Mouse (Mus musculus): ENCODE results near the gene Adh6b. TPM values are rescaled to one million over a fixed set of nuclear protein-coding genes. Genes with fewer than 3 reads are reported as not detected.

The Adh6b gene
- polyA plus RNA-seq, 1 experiment from 2014 or later, result 0.29 TPM

GRCm38 (mm10) chr3:138325001-138325400, 16.6 kb upstream of the Adh6b start:
- no peak overlapping the region for H3K9ac ChIP-seq
- 79% methylated on average over 17 of the region's 17 CpGs for WGBS
- no peaks in the 10 kb centered on the region for H3K36me3 ChIP-seq
- no peak overlapping the region for H3K27ac ChIP-seq (replicated peaks)
- 0 out of 2 replicates have a peak, but pooled peaks cover 6% of the 10 kb centered on the region for H3K9me3 ChIP-seq
- no peak for ATAC-seq (ENCODE audit: low read depth)
- H3K4me2 ChIP-seq, result no peak overlapping the region
- no peak overlapping the region for H3K4me3 ChIP-seq
- H3K27me3 ChIP-seq, result no peaks in the 10 kb centered on the region
- H3K4me1 ChIP-seq (replicated peaks), result no peaks in the 10 kb centered on the region

GRCm38 (mm10) chr3:138325466-138325865, 16.1 kb upstream of the Adh6b start:
- 0 out of 2 replicates have a peak, but pooled peaks cover 6% of the 10 kb centered on the region for H3K9me3 ChIP-seq
- no peak overlapping the region for H3K4me2 ChIP-seq
- no peaks in the 10 kb centered on the region for H3K27me3 ChIP-seq
- ATAC-seq (ENCODE audit: low read depth), result no peak
- H3K4me3 ChIP-seq, result no peak overlapping the region
- no peaks in the 10 kb centered on the region for H3K36me3 ChIP-seq
- H3K27ac ChIP-seq (replicated peaks), result no peak overlapping the region
- no peak overlapping the region for H3K9ac ChIP-seq
- no peaks in the 10 kb centered on the region for H3K4me1 ChIP-seq (replicated peaks)
- 93% methylated on average over 6 of the region's 6 CpGs for WGBS

- no peaks in the 10 kb centered on the region for H3K4me1 ChIP-seq (replicated peaks)
- WGBS, result 90% methylated on average over 8 of the region's 8 CpGs
- H3K27me3 ChIP-seq, result no peaks in the 10 kb centered on the region
- H3K27ac ChIP-seq (replicated peaks), result no peak overlapping the region
- no peak for ATAC-seq (ENCODE audit: low read depth)
- H3K9me3 ChIP-seq, result no peaks in the 10 kb centered on the region
- no peak overlapping the region for H3K9ac ChIP-seq
- H3K36me3 ChIP-seq, result no peaks in the 10 kb centered on the region
- no peak overlapping the region for H3K4me3 ChIP-seq
- no peak overlapping the region for H3K4me2 ChIP-seq
Measured at GRCm38 (mm10) chr3:138333910-138334309, 7.7 kb upstream of the Adh6b start.

GRCm38 (mm10) chr3:138334320-138334719, 7.3 kb upstream of the Adh6b start:
- Histone ChIP-seq H3K4me2 (no peak overlapping the region), H3K4me3 (no peak overlapping the region), H3K27ac (replicated peaks) (no peak overlapping the region), H3K9ac (no peak overlapping the region), H3K36me3 (no peaks in the 10 kb centered on the region), H3K27me3 (no peaks in the 10 kb centered on the region), H3K4me1 (replicated peaks) (no peaks in the 10 kb centered on the region), H3K9me3 (no peaks in the 10 kb centered on the region)
- 86% methylated on average over 4 of the region's 4 CpGs for WGBS
- no peak for ATAC-seq (ENCODE audit: low read depth)

GRCm38 (mm10) chr3:138335566-138335965, 6.0 kb upstream of the Adh6b start:
- no peak overlapping the region for H3K4me3 ChIP-seq
- no peaks in the 10 kb centered on the region for H3K9me3 ChIP-seq
- H3K36me3 ChIP-seq, result no peaks in the 10 kb centered on the region
- no peaks in the 10 kb centered on the region for H3K4me1 ChIP-seq (replicated peaks)
- no peak overlapping the region for H3K9ac ChIP-seq
- no peak overlapping the region for H3K4me2 ChIP-seq
- H3K27me3 ChIP-seq, result no peaks in the 10 kb centered on the region
- WGBS, result 96% methylated on average over 1 of the region's 1 CpGs
- H3K27ac ChIP-seq (replicated peaks), result no peak overlapping the region
- ATAC-seq (ENCODE audit: low read depth), result no peak

GRCm38 (mm10) chr3:138336104-138336754, 5.3 kb upstream of the Adh6b start:
- Histone ChIP-seq H3K9me3 (no peaks in the 10 kb centered on the region), H3K27ac (replicated peaks) (no peak overlapping the region), H3K9ac (no peak overlapping the region), H3K4me1 (replicated peaks) (no peaks in the 10 kb centered on the region), H3K27me3 (no peaks in the 10 kb centered on the region), H3K4me3 (no peak overlapping the region), H3K4me2 (no peak overlapping the region), H3K36me3 (no peaks in the 10 kb centered on the region)
- ATAC-seq (ENCODE audit: low read depth), result no peak
- 67% methylated on average over 3 of the region's 3 CpGs for WGBS

- H3K36me3 ChIP-seq, result no peaks in the 10 kb centered on the region
- H3K9me3 ChIP-seq, result no peaks in the 10 kb centered on the region
- H3K4me2 ChIP-seq, result no peak overlapping the region
- no peaks in the 10 kb centered on the region for H3K27me3 ChIP-seq
- no peak overlapping the region for H3K27ac ChIP-seq (replicated peaks)
- 62% methylated on average over 3 of the region's 3 CpGs for whole genome bisulfite sequencing
- no peak overlapping the region for H3K9ac ChIP-seq
- H3K4me3 ChIP-seq, result no peak overlapping the region
- no peaks in the 10 kb centered on the region for H3K4me1 ChIP-seq (replicated peaks)
- no peak for ATAC-seq (ENCODE audit: low read depth)
Measured at GRCm38 (mm10) chr3:138347041-138347440, 5.5 kb downstream of the Adh6b start.

GRCm38 (mm10) chr3:138352012-138352809, 10.6 kb downstream of the Adh6b start:
- Histone ChIP-seq H3K9me3 (no peaks in the 10 kb centered on the region), H3K27me3 (no peaks in the 10 kb centered on the region), H3K27ac (replicated peaks) (no peak overlapping the region), H3K9ac (no peak overlapping the region), H3K4me1 (replicated peaks) (no peaks in the 10 kb centered on the region), H3K4me2 (no peak overlapping the region), H3K4me3 (no peak overlapping the region), H3K36me3 (no peaks in the 10 kb centered on the region)
- ATAC-seq (ENCODE audit: low read depth), result no peak
- whole genome bisulfite sequencing, result 95% methylated on average over 11 of the region's 11 CpGs

GRCm38 (mm10) chr3:138358856-138359255, 17.3 kb downstream of the Adh6b start:
- Histone ChIP-seq H3K27me3 (no peaks in the 10 kb centered on the region), H3K9ac (no peak overlapping the region), H3K4me3 (no peak overlapping the region), H3K27ac (replicated peaks) (no peak overlapping the region), H3K9me3 (no peaks in the 10 kb centered on the region), H3K4me1 (replicated peaks) (no peaks in the 10 kb centered on the region), H3K36me3 (no peaks in the 10 kb centered on the region), H3K4me2 (no peak overlapping the region)
- WGBS, result 88% methylated on average over 7 of the region's 7 CpGs
- ATAC-seq (ENCODE audit: low read depth), result no peak

GRCm38 (mm10) chr3:138360721-138361120, 19.1 kb downstream of the Adh6b start:
- Histone ChIP-seq H3K9me3 (no peaks in the 10 kb centered on the region), H3K4me2 (no peak overlapping the region), H3K4me3 (no peak overlapping the region), H3K36me3 (no peaks in the 10 kb centered on the region), H3K4me1 (replicated peaks) (no peaks in the 10 kb centered on the region), H3K27me3 (no peaks in the 10 kb centered on the region), H3K9ac (no peak overlapping the region), H3K27ac (replicated peaks) (no peak overlapping the region)
- no peak for ATAC-seq (ENCODE audit: low read depth)
- WGBS, result 89% methylated on average over 4 of the region's 4 CpGs

- Histone ChIP-seq H3K4me2 (no peak overlapping the region), H3K4me1 (replicated peaks) (no peaks in the 10 kb centered on the region), H3K27ac (replicated peaks) (no peak overlapping the region), H3K9me3 (no peaks in the 10 kb centered on the region), H3K4me3 (no peak overlapping the region), H3K36me3 (no peaks in the 10 kb centered on the region), H3K9ac (no peak overlapping the region), H3K27me3 (no peaks in the 10 kb centered on the region)
- 81% methylated on average over 2 of the region's 2 CpGs for WGBS
- ATAC-seq (ENCODE audit: low read depth), result no peak
Measured at GRCm38 (mm10) chr3:138362920-138363319, 21.3 kb downstream of the Adh6b start.

GRCm38 (mm10) chr3:138366181-138366580, 24.6 kb downstream of the Adh6b start:
- no peak overlapping the region for H3K4me2 ChIP-seq
- no peaks in the 10 kb centered on the region for H3K9me3 ChIP-seq
- H3K9ac ChIP-seq, result no peak overlapping the region
- ATAC-seq (ENCODE audit: low read depth), result no peak
- no peaks in the 10 kb centered on the region for H3K27me3 ChIP-seq
- H3K36me3 ChIP-seq, result no peaks in the 10 kb centered on the region
- no peak overlapping the region for H3K4me3 ChIP-seq
- no peak overlapping the region for H3K27ac ChIP-seq (replicated peaks)
- H3K4me1 ChIP-seq (replicated peaks), result no peaks in the 10 kb centered on the region
- 85% methylated on average over 2 of the region's 2 CpGs for WGBS
